Mouse (Mus musculus): Measurements from ENCODE around the gene Vav3. TPM values are rescaled to one million over a fixed set of nuclear protein-coding genes. Genes with fewer than 3 reads are reported as not detected.

The Vav3 gene
- polyA plus RNA-seq, 1 experiment = 2.2 TPM

GRCm38 (mm10) chr3:109602753-109603152 lies 262.3 kb downstream of the Vav3 start:
- Histone ChIP-seq H3K4me3 (ENCODE audit: insufficient read depth, poor library complexity, severe bottlenecking) (no peak overlapping the region), H3ac (ENCODE audit: control insufficient read depth, insufficient read length, low read depth) (no peak overlapping the region), H3K79me3 (ENCODE audit: low read depth) (no peaks in the 10 kb centered on the region), H3K79me2 (ENCODE audit: control insufficient read depth, insufficient read depth) (no peaks in the 10 kb centered on the region), H3K36me3 (ENCODE audit: control insufficient read depth, insufficient read depth) (no peaks in the 10 kb centered on the region), H3K27me3 (ENCODE audit: control insufficient read depth, insufficient read depth, insufficient read length) (no peaks in the 10 kb centered on the region)
- TF ChIP-seq CEBPB (IDR thresholded peaks at IDR 0.05; ENCODE audit: low read depth) (no peak), USF1 (IDR thresholded peaks at IDR 0.05; ENCODE audit: low read depth) (no peak), CTCF (IDR thresholded peaks at IDR 0.05; ENCODE audit: control insufficient read depth, insufficient read depth, insufficient read length) (no peak), MAX (IDR thresholded peaks at IDR 0.05) (no peak), MYOD1 (IDR thresholded peaks at IDR 0.05; ENCODE audit: control insufficient read depth, insufficient read length, low read depth) (no peak), MYOG (IDR thresholded peaks at IDR 0.05; ENCODE audit: control insufficient read depth, extremely low read depth, insufficient read length) (no peak)

GRCm38 (mm10) chr3:109606121-109606520 lies 265.7 kb downstream of the Vav3 start:
- H3K79me3 ChIP-seq (ENCODE audit: low read depth) = no peaks in the 10 kb centered on the region
- H3K36me3 ChIP-seq (ENCODE audit: control insufficient read depth, insufficient read depth) = no peaks in the 10 kb centered on the region
- H3ac ChIP-seq (ENCODE audit: control insufficient read depth, insufficient read length, low read depth) = no peak overlapping the region
- no peaks in the 10 kb centered on the region for H3K27me3 ChIP-seq (ENCODE audit: control insufficient read depth, insufficient read depth, insufficient read length)
- TF ChIP-seq MAX (IDR thresholded peaks at IDR 0.05) = no peak
- no peak for TF ChIP-seq USF1 (IDR thresholded peaks at IDR 0.05; ENCODE audit: low read depth)
- TF ChIP-seq CEBPB (IDR thresholded peaks at IDR 0.05; ENCODE audit: low read depth) = no peak
- no peak for TF ChIP-seq MYOG (IDR thresholded peaks at IDR 0.05; ENCODE audit: control insufficient read depth, extremely low read depth, insufficient read length)
- no peak for TF ChIP-seq MYOD1 (IDR thresholded peaks at IDR 0.05; ENCODE audit: control insufficient read depth, insufficient read length, low read depth)
- TF ChIP-seq CTCF (IDR thresholded peaks at IDR 0.05; ENCODE audit: control insufficient read depth, insufficient read depth, insufficient read length) = no peak
- no peak for TF ChIP-seq FOSL1 (IDR thresholded peaks at IDR 0.05; ENCODE audit: insufficient read depth, low read length, poor library complexity, severe bottlenecking)
- no peak overlapping the region for H3K4me3 ChIP-seq (ENCODE audit: insufficient read depth, poor library complexity, severe bottlenecking)
- no peaks in the 10 kb centered on the region for H3K79me2 ChIP-seq (ENCODE audit: control insufficient read depth, insufficient read depth)

GRCm38 (mm10) chr3:109621721-109622120 lies 281.3 kb downstream of the Vav3 start:
- TF ChIP-seq MAX (IDR thresholded peaks at IDR 0.05) (no peak), MYOG (IDR thresholded peaks at IDR 0.05; ENCODE audit: control insufficient read depth, extremely low read depth, insufficient read length) (no peak), FOSL1 (IDR thresholded peaks at IDR 0.05; ENCODE audit: insufficient read depth, low read length, poor library complexity, severe bottlenecking) (no peak), USF1 (IDR thresholded peaks at IDR 0.05; ENCODE audit: low read depth) (no peak), CTCF (IDR thresholded peaks at IDR 0.05; ENCODE audit: control insufficient read depth, insufficient read depth, insufficient read length) (no peak), CEBPB (IDR thresholded peaks at IDR 0.05; ENCODE audit: low read depth) (no peak), MYOD1 (IDR thresholded peaks at IDR 0.05; ENCODE audit: control insufficient read depth, insufficient read length, low read depth) (no peak)
- no peaks in the 10 kb centered on the region for H3K36me3 ChIP-seq (ENCODE audit: control insufficient read depth, insufficient read depth)
- no peak overlapping the region for H3K4me3 ChIP-seq (ENCODE audit: insufficient read depth, poor library complexity, severe bottlenecking)
- H3K79me3 ChIP-seq (ENCODE audit: low read depth) = no peaks in the 10 kb centered on the region
- H3K27me3 ChIP-seq (ENCODE audit: control insufficient read depth, insufficient read depth, insufficient read length) = no peaks in the 10 kb centered on the region
- H3ac ChIP-seq (ENCODE audit: control insufficient read depth, insufficient read length, low read depth) = no peak overlapping the region
- H3K79me2 ChIP-seq (ENCODE audit: control insufficient read depth, insufficient read depth) = no peaks in the 10 kb centered on the region

- Histone ChIP-seq H3ac (ENCODE audit: control insufficient read depth, insufficient read length, low read depth) (no peak overlapping the region), H3K4me3 (ENCODE audit: insufficient read depth, poor library complexity, severe bottlenecking) (no peak overlapping the region), H3K27me3 (ENCODE audit: control insufficient read depth, insufficient read depth, insufficient read length) (no peaks in the 10 kb centered on the region), H3K36me3 (ENCODE audit: control insufficient read depth, insufficient read depth) (no peaks in the 10 kb centered on the region), H3K79me3 (ENCODE audit: low read depth) (no peaks in the 10 kb centered on the region), H3K79me2 (ENCODE audit: control insufficient read depth, insufficient read depth) (no peaks in the 10 kb centered on the region)
- TF ChIP-seq MYOD1 (IDR thresholded peaks at IDR 0.05; ENCODE audit: control insufficient read depth, insufficient read length, low read depth) = no peak
- no peak for TF ChIP-seq CEBPB (IDR thresholded peaks at IDR 0.05; ENCODE audit: low read depth)
- TF ChIP-seq USF1 (IDR thresholded peaks at IDR 0.05; ENCODE audit: low read depth) = no peak
- TF ChIP-seq MAX (IDR thresholded peaks at IDR 0.05) = no peak
- TF ChIP-seq FOSL1 (IDR thresholded peaks at IDR 0.05; ENCODE audit: insufficient read depth, low read length, poor library complexity, severe bottlenecking) = no peak
- TF ChIP-seq CTCF (IDR thresholded peaks at IDR 0.05; ENCODE audit: control insufficient read depth, insufficient read depth, insufficient read length) = no peak
- TF ChIP-seq MYOG (IDR thresholded peaks at IDR 0.05; ENCODE audit: control insufficient read depth, extremely low read depth, insufficient read length) = no peak
Measured at GRCm38 (mm10) chr3:109622361-109622760, 281.9 kb downstream of the Vav3 start.

- Histone ChIP-seq H3K79me2 (ENCODE audit: control insufficient read depth, insufficient read depth) (no peaks in the 10 kb centered on the region), H3K27me3 (ENCODE audit: control insufficient read depth, insufficient read depth, insufficient read length) (no peaks in the 10 kb centered on the region), H3ac (ENCODE audit: control insufficient read depth, insufficient read length, low read depth) (no peak overlapping the region), H3K79me3 (ENCODE audit: low read depth) (no peaks in the 10 kb centered on the region), H3K36me3 (ENCODE audit: control insufficient read depth, insufficient read depth) (no peaks in the 10 kb centered on the region), H3K4me3 (ENCODE audit: insufficient read depth, poor library complexity, severe bottlenecking) (no peak overlapping the region)
- TF ChIP-seq FOSL1 (IDR thresholded peaks at IDR 0.05; ENCODE audit: insufficient read depth, low read length, poor library complexity, severe bottlenecking) = no peak
- TF ChIP-seq MYOD1 (IDR thresholded peaks at IDR 0.05; ENCODE audit: control insufficient read depth, insufficient read length, low read depth) = no peak
- TF ChIP-seq USF1 (IDR thresholded peaks at IDR 0.05; ENCODE audit: low read depth) = no peak
- no peak for TF ChIP-seq MAX (IDR thresholded peaks at IDR 0.05)
Measured at GRCm38 (mm10) chr3:109622816-109623215, 282.4 kb downstream of the Vav3 start.

GRCm38 (mm10) chr3:109623770-109624169 lies 283.3 kb downstream of the Vav3 start:
- Histone ChIP-seq H3K79me3 (ENCODE audit: low read depth) (no peaks in the 10 kb centered on the region), H3K4me3 (ENCODE audit: insufficient read depth, poor library complexity, severe bottlenecking) (no peak overlapping the region), H3K79me2 (ENCODE audit: control insufficient read depth, insufficient read depth) (no peaks in the 10 kb centered on the region), H3K36me3 (ENCODE audit: control insufficient read depth, insufficient read depth) (no peaks in the 10 kb centered on the region), H3K27me3 (ENCODE audit: control insufficient read depth, insufficient read depth, insufficient read length) (no peaks in the 10 kb centered on the region), H3ac (ENCODE audit: control insufficient read depth, insufficient read length, low read depth) (no peak overlapping the region)
- TF ChIP-seq USF1 (IDR thresholded peaks at IDR 0.05; ENCODE audit: low read depth) (no peak), MYOG (IDR thresholded peaks at IDR 0.05; ENCODE audit: control insufficient read depth, extremely low read depth, insufficient read length) (no peak), FOSL1 (IDR thresholded peaks at IDR 0.05; ENCODE audit: insufficient read depth, low read length, poor library complexity, severe bottlenecking) (no peak), MAX (IDR thresholded peaks at IDR 0.05) (no peak), CTCF (IDR thresholded peaks at IDR 0.05; ENCODE audit: control insufficient read depth, insufficient read depth, insufficient read length) (no peak), MYOD1 (IDR thresholded peaks at IDR 0.05; ENCODE audit: control insufficient read depth, insufficient read length, low read depth) (no peak), CEBPB (IDR thresholded peaks at IDR 0.05; ENCODE audit: low read depth) (no peak)

Data from C2C12 (cell line).